Mouse (Mus musculus): ENCODE results near the gene Tbc1d4.

The Tbc1d4 gene

GRCm38 (mm10) chr14:101608519-101609368 is at the start of gene Tbc1d4:
Gene Tbc1d4, minus strand, starts transcription at chr14:101609191.
- in situ Hi-C loops (cut with MboI, MseI) = loop anchor here (5.0 kb wide), 1 partner anchor 91 kb away; no protein-coding TSS in a partner anchor

GRCm38 (mm10) chr14:101656307-101656706 is 47.3 kb upstream of the Tbc1d4 start:
- in situ Hi-C loops (cut with MboI, MseI) = loop anchor here (25.0 kb wide), 1 partner anchor 1431 kb away; the partner anchor contains the start of gene Fbxl3

GRCm38 (mm10) chr14:101654526-101654909 is 45.5 kb upstream of the Tbc1d4 start:
- in situ Hi-C loops (cut with MboI, MseI) = loop anchor here (5.0 to 25.0 kb wide), 2 partner anchors 202 to 1433 kb away; partner anchors contain the start of gene Fbxl3

DNA sequence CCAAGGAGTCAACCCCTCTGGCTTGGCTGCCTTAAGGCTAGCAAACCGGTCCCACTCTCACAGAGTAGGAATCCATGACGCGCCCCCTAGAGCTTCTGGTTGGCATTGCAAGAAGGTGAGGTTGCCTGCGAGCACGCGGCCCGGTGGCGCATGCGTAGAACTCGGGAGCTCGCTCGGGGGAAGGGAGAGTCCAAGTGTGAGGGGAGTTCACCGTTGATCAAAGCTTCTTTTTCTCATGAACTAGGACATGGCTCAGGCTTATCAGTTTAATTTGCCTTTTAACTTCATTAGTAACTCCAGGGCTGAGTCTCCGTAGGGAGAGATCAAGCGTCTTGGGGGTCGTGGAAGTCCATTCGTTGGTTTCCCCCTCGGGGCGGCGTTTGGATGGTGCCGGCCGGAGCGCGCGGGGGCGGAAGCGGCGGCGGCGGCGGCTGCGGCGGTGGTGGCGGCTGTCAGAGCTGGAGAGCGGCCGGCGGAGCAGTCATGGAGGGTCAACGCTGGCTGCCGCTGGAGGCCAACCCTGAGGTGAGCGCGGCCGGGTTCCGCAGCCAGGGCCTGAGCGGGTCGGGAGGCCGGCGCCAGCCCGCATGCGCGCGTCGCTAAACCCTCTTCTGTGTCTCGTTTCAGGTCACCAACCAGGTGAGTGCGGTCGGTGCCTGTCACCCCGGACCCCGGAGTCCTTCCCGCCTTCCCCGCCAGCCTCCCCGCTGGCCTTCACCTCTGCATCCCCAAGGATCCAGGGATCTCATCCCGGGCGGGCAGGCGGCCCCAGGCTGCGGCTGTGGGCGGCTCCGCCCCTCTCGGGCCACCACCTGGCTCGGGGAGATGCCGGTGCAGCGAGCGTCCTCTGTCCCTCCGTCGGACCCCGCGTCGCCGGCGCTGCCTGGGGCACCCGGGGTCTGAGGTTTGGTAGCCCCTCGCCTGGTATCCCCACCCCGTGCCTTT is 44.9 kb upstream of the Tbc1d4 start, which contains the start of gene Uchl3:
TSS of gene Uchl3 (plus strand) at position 387 of the 945 bp plus-strand sequence.
- in situ Hi-C loops (cut with MboI, MseI) = loop anchor here (5.0 to 25.0 kb wide), 2 partner anchors 202 to 1433 kb away; partner anchors contain the start of gene Fbxl3

GRCm38 (mm10) chr14:101652571-101652970 is 43.6 kb upstream of the Tbc1d4 start:
- in situ Hi-C loops (cut with MboI, MseI) = loop anchor here (5.0 to 25.0 kb wide), 2 partner anchors 200 to 1435 kb away; partner anchors contain the start of gene Fbxl3

GRCm38 (mm10) chr14:101650551-101650950 is 41.6 kb upstream of the Tbc1d4 start:
- in situ Hi-C loops (cut with MboI, MseI) = loop anchor here (5.0 to 25.0 kb wide), 2 partner anchors 198 to 1437 kb away; partner anchors contain the start of gene Fbxl3

DNA sequence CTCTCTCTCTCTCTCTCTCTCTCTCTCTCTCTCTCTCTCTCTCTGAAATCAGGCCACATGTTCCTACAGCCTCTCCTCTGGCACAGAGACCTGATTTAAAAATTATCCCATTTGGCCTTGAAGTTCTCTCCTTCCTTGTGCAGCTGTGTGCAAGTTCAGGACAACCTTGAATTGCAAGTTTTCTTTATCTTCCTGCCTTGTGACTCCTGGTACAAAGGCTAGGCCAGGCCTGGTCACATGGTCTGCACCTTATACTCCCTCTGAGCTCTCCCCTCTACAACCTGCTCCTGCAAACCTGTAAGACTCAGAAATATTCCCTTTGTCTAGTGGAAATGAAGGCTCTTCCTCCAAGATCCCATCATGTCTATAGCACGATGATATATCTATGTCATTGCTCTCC is 36.0 kb upstream of the Tbc1d4 start:
- in situ Hi-C loops (cut with MboI, MseI) = no loop called here

DNA sequence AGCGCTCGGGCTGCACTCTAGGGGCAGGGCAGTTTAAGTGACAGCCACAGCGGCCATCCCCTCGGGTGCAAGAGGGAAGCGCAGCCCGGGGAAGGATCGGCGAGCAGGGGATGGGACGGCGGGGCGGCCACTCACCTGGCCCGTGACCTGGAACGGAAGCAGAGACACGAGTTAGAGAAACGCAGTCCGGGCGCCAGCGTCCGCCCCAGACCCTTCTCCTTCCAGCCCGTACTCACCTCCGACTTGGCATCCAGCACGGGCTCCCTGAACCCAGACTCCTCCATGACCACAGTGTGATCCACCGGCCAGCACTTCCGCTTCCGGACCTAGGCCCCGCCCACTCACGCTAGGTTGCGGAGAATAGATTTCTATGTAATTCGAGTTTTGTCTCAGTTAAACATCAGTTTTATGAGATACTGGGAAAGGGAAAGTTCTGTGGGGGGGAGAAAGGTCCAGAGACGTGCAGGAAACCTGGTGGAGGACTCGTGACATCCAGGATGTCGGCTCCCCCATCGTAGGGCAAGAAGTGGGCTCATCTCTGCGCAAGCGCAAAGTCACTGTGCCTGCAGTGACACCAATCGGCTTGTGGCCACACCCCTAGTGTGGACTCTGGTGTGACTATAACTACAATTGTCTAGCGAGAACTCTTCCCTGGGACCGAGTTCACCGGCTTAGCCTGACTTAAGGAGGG is 31.3 kb upstream of the Tbc1d4 start, which contains the start of gene Commd6:
TSS of gene Commd6 (minus strand) at position 534 of the 691 bp plus-strand sequence.
- in situ Hi-C loops (cut with MboI, MseI) = no loop called here

DNA sequence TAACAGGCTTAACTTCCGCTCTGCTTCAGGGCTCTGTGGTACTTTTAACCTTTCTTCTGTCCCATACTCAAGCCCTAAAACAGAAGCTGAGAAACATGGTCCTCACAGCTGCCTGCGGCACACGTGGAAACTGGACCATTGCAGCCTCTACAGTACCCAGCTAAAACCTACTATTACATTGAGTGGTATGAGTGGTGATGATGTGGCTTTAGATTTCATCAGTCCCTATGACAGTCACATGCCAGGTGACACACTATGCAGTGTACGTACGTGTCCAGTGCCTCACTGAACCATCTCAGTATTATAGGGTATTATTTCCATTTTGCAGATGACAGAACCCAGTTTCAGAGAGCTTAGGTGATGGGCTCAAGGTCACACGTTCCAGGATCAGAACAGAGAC is 28.4 kb upstream of the Tbc1d4 start:
- in situ Hi-C loops (cut with MboI, MseI) = loop anchor here (10.0 kb wide), 1 partner anchor 1343 kb away; no protein-coding TSS in a partner anchor

DNA sequence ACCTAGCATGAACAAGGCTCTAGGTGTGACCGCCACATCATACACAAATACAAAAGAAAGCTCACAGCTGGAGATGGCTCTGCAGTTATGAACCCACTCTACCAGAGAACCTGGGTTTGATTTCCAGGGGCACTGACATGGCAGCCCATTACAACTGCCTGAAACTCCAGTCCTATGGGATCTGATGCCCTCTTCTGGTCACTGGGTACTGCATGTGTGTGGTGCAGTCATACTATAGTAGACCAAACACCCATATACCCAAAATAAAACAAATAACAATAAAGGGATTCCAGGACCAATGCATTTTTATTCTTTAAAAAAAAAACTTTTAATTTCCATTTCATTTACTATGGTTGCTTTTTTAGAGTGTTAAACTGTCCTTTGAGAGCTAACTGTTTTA is 26.8 kb upstream of the Tbc1d4 start:
- in situ Hi-C loops (cut with MboI, MseI) = loop anchor here (10.0 kb wide), 1 partner anchor 1341 kb away; no protein-coding TSS in a partner anchor

GRCm38 (mm10) chr14:101630548-101630947 is 21.6 kb upstream of the Tbc1d4 start:
- in situ Hi-C loops (cut with MboI, MseI) = loop anchor here (10.0 kb wide), 1 partner anchor 1336 kb away; no protein-coding TSS in a partner anchor

- in situ Hi-C loops (cut with MboI, MseI) = no loop called here
These were observed 8.7 kb upstream of the Tbc1d4 start for GRCm38 (mm10) chr14:101617680-101618079.

DNA sequence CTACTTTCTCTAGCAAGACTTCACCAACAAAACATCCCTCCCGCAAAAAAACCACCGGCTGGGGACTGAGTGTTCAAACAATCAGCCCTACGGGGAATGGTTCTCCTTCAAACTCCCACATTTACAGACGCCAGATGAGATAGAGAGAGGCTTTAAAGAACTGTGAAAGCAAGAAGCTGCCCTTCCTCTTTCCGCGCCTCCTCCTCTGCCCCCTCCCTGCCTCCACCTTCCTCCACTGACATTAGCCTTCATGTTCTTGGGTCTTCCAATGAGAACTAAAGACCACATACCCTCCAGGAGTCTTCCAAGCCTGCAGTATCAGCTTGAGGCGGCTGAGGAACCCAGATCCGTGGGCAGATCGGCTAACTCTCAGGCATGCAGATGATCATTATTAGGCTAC is 7.2 kb upstream of the Tbc1d4 start:
- in situ Hi-C loops (cut with MboI, MseI) = no loop called here

GRCm38 (mm10) chr14:101613206-101613605 is 4.2 kb upstream of the Tbc1d4 start:
- in situ Hi-C loops (cut with MboI, MseI) = no loop called here

DNA sequence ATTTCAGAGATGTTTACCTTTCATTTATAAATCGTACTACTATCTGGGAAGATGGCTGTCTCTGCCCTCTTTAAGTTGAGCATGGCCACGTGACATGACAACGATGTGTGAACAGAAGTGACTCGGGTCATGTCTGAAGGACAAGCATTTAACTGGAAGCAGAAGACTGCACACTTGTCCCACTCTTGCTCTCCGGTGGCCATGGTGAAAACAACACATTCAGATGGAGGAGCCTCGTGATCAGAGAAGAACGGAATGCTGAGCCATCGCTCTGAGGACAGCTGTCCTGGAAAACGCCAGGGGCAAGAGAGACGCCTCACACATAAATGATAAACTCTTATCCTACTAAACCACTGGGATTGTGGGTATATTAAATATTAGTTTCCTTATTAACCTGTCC is 1.7 kb upstream of the Tbc1d4 start:
- in situ Hi-C loops (cut with MboI, MseI) = no loop called here

- in situ Hi-C loops (cut with MboI, MseI) = loop anchor here (5.0 kb wide), 1 partner anchor 91 kb away; no protein-coding TSS in a partner anchor
These were observed 1.1 kb downstream of the Tbc1d4 start for GRCm38 (mm10) chr14:101607631-101608518.

GRCm38 (mm10) chr14:101605843-101606242 is 3.1 kb downstream of the Tbc1d4 start:
- in situ Hi-C loops (cut with MboI, MseI) = loop anchor here (5.0 kb wide), 1 partner anchor 89 kb away; no protein-coding TSS in a partner anchor

DNA sequence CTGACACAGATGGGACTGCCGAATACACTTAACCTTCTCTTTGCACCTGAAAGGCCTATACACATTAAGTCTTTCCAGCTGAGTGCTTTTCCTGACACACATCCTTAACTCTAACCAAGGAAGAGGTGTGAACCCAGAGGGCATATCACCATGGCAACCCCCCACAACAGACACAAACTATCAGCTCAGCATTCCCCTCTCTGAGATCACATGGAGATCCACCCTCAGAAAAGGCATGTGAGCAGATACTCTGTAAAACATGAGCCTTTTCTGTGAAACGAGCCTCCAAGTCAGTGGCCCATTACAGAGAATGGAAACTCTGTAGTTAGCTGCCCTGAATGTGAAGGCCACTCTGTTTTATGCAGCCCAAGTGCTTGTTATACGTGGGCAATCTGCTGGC is 6.1 kb downstream of the Tbc1d4 start:
- in situ Hi-C loops (cut with MboI, MseI) = no loop called here

DNA sequence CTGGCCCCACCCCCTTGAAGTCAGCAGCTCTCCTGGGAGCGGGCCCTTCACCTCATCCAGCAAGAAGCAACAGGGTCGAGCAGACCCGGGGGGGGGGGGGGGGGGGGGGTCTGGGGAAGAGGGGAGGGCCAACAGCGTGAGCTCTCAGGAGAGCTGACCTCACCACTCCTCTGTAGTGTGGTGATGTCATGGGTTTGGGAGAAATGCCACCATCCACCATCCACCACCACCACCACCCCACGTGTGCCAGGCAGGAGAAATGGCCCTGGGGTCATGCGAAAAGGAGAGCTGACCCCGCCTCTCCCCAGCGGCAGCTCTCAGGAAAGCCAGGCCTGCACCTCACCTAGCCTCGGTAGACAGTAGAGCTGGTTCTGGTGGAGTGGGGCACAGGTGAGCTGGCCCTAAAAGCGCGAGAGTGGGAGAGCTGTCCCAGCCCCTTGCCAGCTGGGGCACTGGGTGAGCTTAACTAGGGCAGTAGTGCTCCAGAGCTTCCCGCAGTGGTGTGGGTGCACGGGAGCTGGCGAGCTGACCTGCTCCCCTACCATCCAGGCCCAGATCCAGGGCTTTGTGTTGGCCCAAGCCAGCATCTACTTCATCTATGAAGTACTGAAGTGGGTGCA is 11.8 kb downstream of the Tbc1d4 start:
- in situ Hi-C loops (cut with MboI, MseI) = no loop called here

Data from regulatory T cell (primary cell).